Mouse (Mus musculus) heart, adult 2 months (tissue): Measurements from ENCODE around the gene Drap1. TPM values are rescaled to one million over a fixed set of nuclear protein-coding genes. Genes with fewer than 3 reads are reported as not detected.

ENCODE experiments used
- DNase-seq, 2 experiments: peaks; one replicate each; pipeline ENCODE4 v3.0.0; 2021
- H3K27ac ChIP-seq: fragments of 200-600 bp; 2 replicates; pipeline ENCODE4 v1.8.1; 2022
- H3K27me3 ChIP-seq: fragments of 200-500 bp; 2 replicates; pipeline ENCODE4 v1.6.1; 2012; ENCODE audit warnings: mild to moderate bottlenecking, low read length, inconsistent platforms, mixed read lengths; ENCODE audit not compliant: control insufficient read depth, insufficient read depth
- H3K36me3 ChIP-seq: fragments of 200-500 bp; 2 replicates; pipeline ENCODE4 v1.6.1; 2012; ENCODE audit warnings: low read length, inconsistent platforms; ENCODE audit not compliant: control insufficient read depth, insufficient read depth
- H3K4me1 ChIP-seq: fragments of 200-500 bp; 2 replicates; pipeline ENCODE4 v1.6.1; 2011; ENCODE audit warnings: low read length; ENCODE audit not compliant: control insufficient read depth, insufficient read depth
- H3K4me3 ChIP-seq: fragments of 200-600 bp; 2 replicates; pipeline ENCODE4 v1.8.1; 2022
- H3K79me2 ChIP-seq: fragments of 200-500 bp; replicated peaks from 2 replicates; pipeline ENCODE4 v1.6.1; 2012; ENCODE audit warnings: mild to moderate bottlenecking, inconsistent platforms, low read length, moderate library complexity, mixed read lengths; ENCODE audit not compliant: control insufficient read depth, insufficient read depth
- H3K9ac ChIP-seq: fragments of 200-500 bp; 2 replicates; pipeline ENCODE4 v1.6.1; 2012; ENCODE audit warnings: low read depth, mild to moderate bottlenecking, control low read depth, inconsistent platforms, low read length, mixed read lengths
- CTCF ChIP-seq: fragments of 200-600 bp; IDR thresholded peaks from 2 replicates; pipeline ENCODE4 v1.8.1; 2022; ENCODE audit warnings: antibody characterized with exemption, mild to moderate bottlenecking, moderate library complexity
- EP300 ChIP-seq: fragments of 200-500 bp; IDR thresholded peaks from 2 replicates; pipeline ENCODE4 v1.6.1; 2011; ENCODE audit warnings: low read depth, low read length, control low read depth; ENCODE audit not compliant: insufficient read depth
- POLR2A ChIP-seq: fragments of 200-500 bp; IDR thresholded peaks from 2 replicates; pipeline ENCODE4 v1.6.1; 2011; ENCODE audit warnings: mild to moderate bottlenecking, low read depth, low read length, control low read depth; ENCODE audit not compliant: insufficient read depth
- WGBS: fragments of 180-500 bp; shearing (Covaris S2); methylation state at CpG from one replicate; pipeline ENCODE4 v1.1.7; 2018; 5-methylcytosine and 5-hydroxymethylcytosine counted together
- intact Hi-C: fragments of 180-260 bp; cut with DNase I; formaldehyde crosslinking; loops from one replicate; pipeline ENCODE4 v1.15.1; 2025
- polyA plus RNA-seq: library from polyadenylated mRNA; depleted of rRNA; stranded (reverse); fragments of >200 nt; gene quantifications from 2 replicates; pipeline ENCODE4 v1.2.3, GENCODE M21; 2012
- total RNA-seq, 2 experiments: library from RNA; stranded (reverse); gene quantifications; 2 replicates each; pipeline ENCODE4 v1.2.3; 2021

Gene Drap1
- total and polyA plus RNA-seq, 3 experiments = 175 to 344 (median 278) TPM

DNA sequence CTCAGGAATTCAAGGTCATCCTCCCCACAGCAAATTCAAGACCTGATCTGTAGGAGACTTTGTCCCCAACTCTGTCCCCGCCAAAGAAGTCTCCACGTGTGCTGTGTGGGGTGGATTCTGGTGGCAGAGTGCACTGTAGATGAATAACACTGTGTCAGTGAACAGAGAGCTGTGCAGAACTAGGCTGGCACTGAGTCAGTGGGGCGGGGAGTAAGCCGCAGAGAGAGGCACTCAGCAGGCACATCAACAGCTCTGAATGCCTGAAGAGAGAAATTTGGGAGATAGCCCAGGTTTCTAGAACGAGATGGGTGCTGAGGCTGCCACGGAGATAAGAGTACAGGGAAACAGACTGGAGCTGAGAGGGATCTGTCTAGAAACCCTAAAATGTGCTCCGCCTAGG lies 34.2 kb upstream of the Drap1 start:
- WGBS = 54% methylated on average over 7 of the region's 7 CpGs
- peak in 1 of 2 experiments; percentile 48 for DNase-seq
- Histone ChIP-seq H3K79me2 (peaks cover 6% of the 10 kb centered on the region), H3K27ac (no peak overlapping the region; the same call in 1 of the 2 replicates), H3K4me3 (no peak overlapping the region), H3K36me3 (peaks cover 8% of the 10 kb centered on the region), H3K9ac (no peak overlapping the region), H3K4me1 (peaks cover 9% of the 10 kb centered on the region), H3K27me3 (no peaks in the 10 kb centered on the region)
- no peak for TF ChIP-seq CTCF
- 0 out of 2 replicates have a peak, but pooled peaks have one; percentile 34 for TF ChIP-seq EP300
- TF ChIP-seq POLR2A = no peak
- intact Hi-C loops = no loop called here

DNA sequence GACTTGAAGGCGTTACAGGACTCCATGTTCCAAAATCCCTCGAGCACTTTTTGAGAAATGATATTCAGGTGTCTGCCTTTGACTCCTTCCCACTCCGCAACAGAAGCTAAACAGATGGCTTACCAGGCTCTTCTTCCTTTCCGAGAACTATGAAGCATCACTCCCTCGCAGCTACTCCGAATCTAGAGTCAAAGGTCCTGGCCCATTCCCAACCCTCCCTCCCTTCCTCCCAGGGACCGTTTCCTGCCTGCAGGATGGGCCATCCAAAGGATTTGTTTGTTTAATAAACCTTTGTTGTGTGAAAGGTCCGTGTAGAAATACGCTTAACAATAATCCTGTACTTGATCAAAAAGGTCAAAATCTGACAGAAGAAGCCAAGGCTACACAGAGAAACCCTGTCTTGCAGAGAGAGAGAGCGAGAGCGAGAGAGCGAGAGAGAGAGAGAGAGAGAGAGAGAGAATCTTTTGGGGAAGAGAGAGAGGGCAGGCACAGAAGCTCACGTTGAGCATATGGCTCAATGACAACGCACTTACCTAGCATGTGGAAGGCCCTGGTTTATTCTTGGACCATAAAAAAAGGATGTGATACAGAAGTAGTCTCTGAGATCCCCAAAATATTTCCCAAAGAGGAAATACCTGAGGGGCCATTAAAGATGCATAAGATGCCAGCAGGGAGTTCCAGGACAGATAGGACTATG lies 33.1 kb upstream of the Drap1 start, which contains the start of gene Ccdc85b:
Gene Ccdc85b (minus strand): TSS at position 149 of the 697 bp plus-strand sequence.
- TF ChIP-seq CTCF = no peak
- TF ChIP-seq EP300 = no peak
- TF ChIP-seq POLR2A = no peak
- peaks cover 12% of the 10 kb centered on the region for H3K36me3 ChIP-seq
- peaks cover 7% of the 10 kb centered on the region for H3K4me1 ChIP-seq
- no peaks in the 10 kb centered on the region for H3K27me3 ChIP-seq
- H3K79me2 ChIP-seq = peaks cover 6% of the 10 kb centered on the region
- peak within 1 kb of the TSS; percentile 99 for H3K27ac ChIP-seq
- no peak for DNase-seq
- intact Hi-C loops = no loop called here
- H3K9ac ChIP-seq = peak within 1 kb of the TSS; percentile 97
- whole genome bisulfite sequencing = 13% methylated on average over 14 of the region's 14 CpGs
- H3K4me3 ChIP-seq = peak within 1 kb of the TSS; percentile 64

DNA sequence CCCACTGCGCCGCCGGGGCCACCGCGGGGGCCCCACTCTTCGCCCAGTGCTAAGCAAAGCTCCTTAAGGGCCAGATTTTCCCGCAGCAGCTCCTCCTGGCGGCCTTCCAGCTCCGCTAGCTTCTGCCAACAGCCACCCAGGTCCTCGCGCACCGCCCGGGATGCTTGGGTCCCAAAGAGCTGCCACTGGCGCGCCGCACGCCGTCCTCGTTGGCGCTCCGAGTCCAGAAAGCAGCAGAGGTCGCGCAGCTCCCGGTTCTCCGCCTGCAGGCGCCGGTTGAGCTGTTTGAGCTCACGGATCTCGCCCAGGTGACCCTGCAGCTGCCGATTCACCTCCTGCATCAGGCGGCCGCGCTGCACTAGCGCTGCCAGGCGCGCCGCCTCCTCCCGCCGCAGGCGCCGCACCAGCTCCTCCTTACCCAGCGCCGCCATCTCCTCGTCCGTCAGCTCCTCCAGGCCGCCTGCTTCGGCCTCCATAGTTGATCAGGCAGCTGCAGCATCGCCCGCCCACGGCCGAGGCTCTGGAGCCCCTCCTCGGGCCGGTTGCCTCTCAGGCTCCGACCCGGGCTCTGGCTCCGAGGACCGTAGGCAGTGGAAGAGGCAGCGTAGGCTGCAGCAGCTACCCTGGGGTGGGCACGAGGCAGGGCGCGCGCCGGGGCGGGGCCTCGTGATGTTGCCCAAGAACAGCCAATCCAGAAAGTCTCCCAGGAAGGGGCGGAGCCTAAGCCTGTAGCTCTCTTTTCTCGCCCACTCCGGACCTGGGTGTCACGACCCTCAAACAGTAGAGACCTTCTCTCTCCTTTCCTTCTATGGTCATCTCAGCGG lies 32.4 kb upstream of the Drap1 start:
- Histone ChIP-seq H3K4me1 (peaks cover 7% of the 10 kb centered on the region), H3K4me3 (peak overlapping the region; percentile 64), H3K9ac (peak overlapping the region; percentile 97), H3K27me3 (no peaks in the 10 kb centered on the region), H3K36me3 (peaks cover 12% of the 10 kb centered on the region), H3K27ac (peak overlapping the region; percentile 99), H3K79me2 (peaks cover 6% of the 10 kb centered on the region)
- TF ChIP-seq POLR2A = peak; percentile 95
- TF ChIP-seq EP300 = peak; percentile 46; the same call in 1 of the 2 replicates
- TF ChIP-seq CTCF = peak; percentile 25; the same call in 1 of the 2 replicates
- intact Hi-C loops = loop anchor here (1.0 kb wide), 1 partner anchor 91 kb away; the partner anchor contains the start of gene Eif1ad
- DNase-seq = peak; percentile 96 to 97
- under 1% methylated on average over 70 of the region's 70 CpGs for WGBS

DNA sequence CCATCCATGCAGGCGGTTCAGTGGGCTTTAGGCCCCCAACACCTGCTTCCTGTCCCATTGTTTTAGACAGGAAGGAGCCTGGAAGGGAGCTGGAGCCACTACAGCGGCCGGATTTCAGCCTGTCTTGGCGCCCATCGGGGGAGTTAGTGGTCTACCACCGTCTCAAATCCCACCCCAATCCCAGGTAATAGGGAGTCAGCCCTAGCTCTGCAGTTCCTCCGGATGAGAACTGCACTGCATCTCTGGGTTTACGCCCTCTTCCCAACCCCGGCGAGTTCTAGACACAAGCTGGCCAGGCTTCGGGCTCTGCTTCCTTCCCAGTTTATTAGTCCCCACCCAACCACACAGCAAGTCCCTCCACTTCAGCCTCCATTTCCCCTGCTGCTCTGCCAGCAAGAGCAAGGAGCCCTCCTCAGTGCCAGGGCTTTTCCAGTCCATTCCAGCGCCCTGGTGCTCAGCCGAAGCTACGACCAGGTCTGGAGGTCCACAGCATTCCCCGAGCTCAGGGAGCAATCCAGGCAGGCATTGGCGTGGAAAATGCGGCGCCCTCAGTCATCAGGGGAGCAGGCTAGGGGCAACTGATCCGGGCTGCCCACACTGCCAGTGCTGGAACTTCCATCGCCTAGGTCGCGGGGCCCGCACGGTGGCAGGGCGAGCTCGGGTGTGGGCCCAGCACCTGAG lies 31.6 kb upstream of the Drap1 start:
- peak; percentile 70 to 74 for DNase-seq
- peaks cover 7% of the 10 kb centered on the region for H3K4me1 ChIP-seq
- H3K79me2 ChIP-seq = peaks cover 6% of the 10 kb centered on the region
- peak overlapping the region; percentile 99 for H3K27ac ChIP-seq
- H3K9ac ChIP-seq = peak overlapping the region; percentile 97
- TF ChIP-seq POLR2A (peak; percentile 74), CTCF (no peak), EP300 (peak; percentile 78; the same call in 1 of the 2 replicates)
- no peaks in the 10 kb centered on the region for H3K27me3 ChIP-seq
- H3K4me3 ChIP-seq = peak overlapping the region; percentile 64
- intact Hi-C loops = loop anchor here (1.0 kb wide), 1 partner anchor 90 kb away; the partner anchor contains the start of gene Eif1ad
- 7% methylated on average over 26 of the region's 26 CpGs for WGBS
- peaks cover 12% of the 10 kb centered on the region for H3K36me3 ChIP-seq

DNA sequence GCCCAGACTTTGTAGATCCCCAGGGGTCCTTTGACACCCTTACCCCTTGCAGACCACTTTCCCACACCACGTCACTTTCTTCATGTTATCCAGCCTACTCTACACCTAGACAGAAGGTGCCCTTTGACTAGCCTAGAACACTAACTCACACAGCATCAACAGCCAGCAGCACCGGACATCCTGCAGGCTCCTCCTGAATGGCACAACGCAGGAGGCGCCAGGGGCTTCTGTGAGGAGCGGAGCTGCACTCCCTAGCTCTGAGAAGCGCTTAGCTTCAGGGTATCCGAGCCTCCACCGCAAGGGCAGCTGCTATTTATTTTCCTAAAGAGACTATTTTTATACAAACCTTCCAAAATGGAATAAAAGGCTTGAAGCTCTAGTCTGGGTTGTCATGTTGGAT lies 30.8 kb upstream of the Drap1 start:
- Histone ChIP-seq H3K79me2 (peaks cover 6% of the 10 kb centered on the region), H3K27ac (peak overlapping the region; percentile 99), H3K9ac (peak overlapping the region; percentile 97), H3K4me3 (peak overlapping the region; percentile 64), H3K27me3 (no peaks in the 10 kb centered on the region), H3K4me1 (peaks cover 6% of the 10 kb centered on the region), H3K36me3 (peaks cover 12% of the 10 kb centered on the region)
- 42% methylated on average over 8 of the region's 8 CpGs for WGBS
- no peak for TF ChIP-seq POLR2A
- no peak for TF ChIP-seq EP300
- TF ChIP-seq CTCF = no peak
- intact Hi-C loops = loop anchor here (2.0 kb wide), 1 partner anchor 23 kb away; no protein-coding TSS in a partner anchor
- no peak for DNase-seq
